Mouse (Mus musculus) heart, embryonic 11.5 days (tissue): ENCODE measurements around the gene Zfp646. TPM values are rescaled to one million over a fixed set of nuclear protein-coding genes. Genes with fewer than 3 reads are reported as not detected.
A peak's percentile ranks its signal among the peaks of the same experiment; 100 is the strongest.
"Not testable (repeated sequence)": the region's sequence is repeated elsewhere in the genome, so short reads cannot be mapped to it uniquely, and the experiment has no call there.

Experiments used
- ATAC-seq: fragments of 200-750 bp; cut with Nextera tagmentation; replicated peaks from 2 replicates; pipeline ENCODE4 v1.8.0; 2017; ENCODE audit warnings: moderate library complexity; ENCODE audit not compliant: insufficient number of reproducible peaks, low FRiP score, low TSS enrichment
- H3K27ac ChIP-seq: fragments of 300-500 bp; sonication (generic); 2 replicates; pipeline ENCODE4 v1.5.1; 2014; ENCODE audit warnings: mild to moderate bottlenecking, low read depth, low read length
- H3K27me3 ChIP-seq: fragments of 300-500 bp; sonication (generic); 2 replicates; pipeline ENCODE4 v1.6.1; 2014; ENCODE audit warnings: mild to moderate bottlenecking, low read length, mixed read lengths; ENCODE audit not compliant: control insufficient read depth, insufficient read depth
- H3K36me3 ChIP-seq: fragments of 300-500 bp; sonication (generic); 2 replicates; pipeline ENCODE4 v1.6.1; 2014; ENCODE audit warnings: mild to moderate bottlenecking, low read length, moderate library complexity, mixed read lengths; ENCODE audit not compliant: control insufficient read depth, insufficient read depth
- H3K4me1 ChIP-seq: fragments of 300-500 bp; sonication (generic); 2 replicates; pipeline ENCODE4 v1.6.1; 2014; ENCODE audit warnings: low read length; ENCODE audit not compliant: control insufficient read depth, insufficient read depth
- H3K4me2 ChIP-seq: fragments of 300-500 bp; sonication (generic); 2 replicates; pipeline ENCODE4 v1.6.1; 2014; ENCODE audit warnings: mild to moderate bottlenecking, moderate library complexity
- H3K4me3 ChIP-seq: fragments of 300-500 bp; sonication (generic); 2 replicates; pipeline ENCODE4 v1.5.1; 2014; ENCODE audit warnings: low read depth, low read length
- H3K9ac ChIP-seq: fragments of 300-500 bp; sonication (generic); 2 replicates; pipeline ENCODE4 v1.6.1; 2014; ENCODE audit warnings: mild to moderate bottlenecking, low read depth, low read length, moderate library complexity
- H3K9me3 ChIP-seq: fragments of 300-500 bp; sonication (generic); replicated peaks from 2 replicates; pipeline ENCODE4 v1.6.1; 2016; ENCODE audit warnings: low read length; ENCODE audit not compliant: control insufficient read depth
- WGBS: fragments of 180-500 bp; shearing (Covaris S2); extraction: QIAGEN DNeasy Blood & Tissue Kit; methylation state at CpG from one replicate; pipeline ENCODE4 v1.1.7; 2014; ENCODE audit not compliant: insufficient replicate concordance; 5-methylcytosine and 5-hydroxymethylcytosine counted together
- polyA plus RNA-seq: library from polyadenylated mRNA; unstranded; fragments of >200 nt; fragmentation: Nextera tagmentation; extraction: Ambion mirVana; gene quantifications from 2 replicates; pipeline ENCODE4 v1.2.1, GENCODE M21; 2014

Zfp646 gene
- polyA plus RNA-seq, 1 experiment from 2014 or later, result 12.0 TPM

DNA sequence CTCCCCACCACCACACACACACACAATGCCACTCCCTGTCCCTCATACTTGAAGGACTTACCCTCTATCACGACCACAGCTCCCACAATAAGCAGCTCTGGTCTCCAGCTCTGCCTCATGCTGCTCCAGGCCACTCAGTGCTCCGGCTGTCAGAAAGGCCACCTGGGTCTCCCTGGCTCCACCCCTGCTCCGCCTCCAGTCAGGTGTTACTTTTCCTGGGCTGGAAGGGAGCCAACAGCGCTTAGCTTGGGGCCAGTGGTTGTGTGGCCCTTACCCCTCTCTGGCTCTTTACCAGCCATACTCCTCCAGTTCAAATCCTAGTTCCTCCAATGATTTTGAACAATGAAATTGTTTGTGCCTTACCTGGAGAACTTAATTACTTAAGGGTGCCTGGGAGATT, 14.8 kb downstream of the Zfp646 start, which contains the start of gene Prss53:
Gene Prss53, minus strand, starts transcription at position 173 of the 400 bp plus-strand sequence.
- H3K4me1 ChIP-seq, result peaks cover 7% of the 10 kb centered on the region; the same call in 1 of the 2 replicates
- no peak for ATAC-seq
- H3K36me3 ChIP-seq, result peaks cover 17% of the 10 kb centered on the region
- H3K27ac ChIP-seq, result no peak within 1 kb of the TSS
- no peaks in the 10 kb centered on the region for H3K27me3 ChIP-seq
- 30% methylated on average over 4 of the region's 4 CpGs for WGBS
- H3K9ac ChIP-seq, result no peak within 1 kb of the TSS
- no peak within 1 kb of the TSS for H3K4me2 ChIP-seq
- H3K9me3 ChIP-seq, result no peaks in the 10 kb centered on the region
- no peak within 1 kb of the TSS for H3K4me3 ChIP-seq

DNA sequence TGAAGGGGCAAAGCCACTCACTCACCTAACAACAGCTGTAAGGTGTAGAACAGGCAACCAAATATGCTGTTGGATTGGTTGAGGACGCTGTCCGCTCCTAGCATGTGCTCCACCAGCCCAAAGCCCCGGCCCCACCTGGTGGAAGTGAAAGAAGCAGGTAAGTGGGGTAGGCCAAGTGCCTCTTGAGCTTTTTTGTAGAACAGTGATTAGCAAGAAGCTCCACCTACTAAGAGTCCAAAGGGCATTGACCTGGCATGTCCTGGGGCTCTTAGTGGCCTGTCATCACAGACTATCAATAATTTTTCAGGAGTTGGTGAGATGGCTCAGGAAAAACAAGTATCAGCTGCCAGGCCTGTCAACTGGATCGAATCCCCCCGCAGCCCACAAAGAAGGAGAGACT, 18.5 kb downstream of the Zfp646 start:
- H3K27ac ChIP-seq, result no peak overlapping the region
- 79% methylated on average over 5 of the region's 5 CpGs for WGBS

DNA sequence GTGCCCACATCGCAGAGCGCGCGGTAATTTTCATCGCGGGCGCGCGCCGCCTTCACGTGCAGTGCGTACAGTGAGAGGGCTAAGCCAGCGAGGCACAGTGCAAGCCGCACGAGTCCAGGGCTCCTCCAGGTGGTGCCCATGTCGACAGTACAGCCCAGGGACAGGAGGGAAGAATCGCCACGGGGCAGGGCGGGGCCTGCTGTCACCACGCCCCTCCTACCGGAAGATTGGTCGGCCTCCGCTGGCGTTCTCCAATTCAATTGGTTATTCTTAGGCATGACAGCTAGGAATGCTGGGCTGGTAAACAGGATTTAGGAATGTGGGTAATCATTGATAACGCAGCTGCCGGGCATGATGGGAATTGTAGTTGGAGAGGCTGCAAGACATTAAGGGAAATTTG, 19.4 kb downstream of the Zfp646 start, which contains the start of the genes Gm21974 and Vkorc1:
Gene Gm21974, minus strand, starts transcription at position 13 of the 400 bp plus-strand sequence.
Gene Vkorc1, minus strand, starts transcription at position 176 of the 400 bp plus-strand sequence.
- H3K27ac ChIP-seq, result peak within 1 kb of the TSS; percentile 84
- peak within 1 kb of the TSS; percentile 56 for H3K4me3 ChIP-seq
- peak within 1 kb of the TSS; percentile 92 for H3K4me2 ChIP-seq
- peaks cover 10% of the 10 kb centered on the region; the same call in 1 of the 2 replicates for H3K4me1 ChIP-seq
- 0% methylated on average over 26 of the region's 26 CpGs for WGBS
- peak; percentile 93 for ATAC-seq
- H3K9ac ChIP-seq, result peak within 1 kb of the TSS; percentile 73
- no peaks in the 10 kb centered on the region for H3K36me3 ChIP-seq
- H3K27me3 ChIP-seq, result no peaks in the 10 kb centered on the region
- H3K9me3 ChIP-seq, result no peaks in the 10 kb centered on the region

More for the DNA sequence above, 18.5 kb downstream of the Zfp646 start:
- Histone ChIP-seq H3K9ac (peak overlapping the region; percentile 73), H3K4me1 (peaks cover 7% of the 10 kb centered on the region; the same call in 1 of the 2 replicates), H3K4me3 (peak overlapping the region; percentile 56), H3K27me3 (no peaks in the 10 kb centered on the region), H3K9me3 (no peaks in the 10 kb centered on the region), H3K36me3 (peaks cover 3% of the 10 kb centered on the region; the same call in 1 of the 2 replicates), H3K4me2 (peak overlapping the region; percentile 92)
- no peak for ATAC-seq

DNA sequence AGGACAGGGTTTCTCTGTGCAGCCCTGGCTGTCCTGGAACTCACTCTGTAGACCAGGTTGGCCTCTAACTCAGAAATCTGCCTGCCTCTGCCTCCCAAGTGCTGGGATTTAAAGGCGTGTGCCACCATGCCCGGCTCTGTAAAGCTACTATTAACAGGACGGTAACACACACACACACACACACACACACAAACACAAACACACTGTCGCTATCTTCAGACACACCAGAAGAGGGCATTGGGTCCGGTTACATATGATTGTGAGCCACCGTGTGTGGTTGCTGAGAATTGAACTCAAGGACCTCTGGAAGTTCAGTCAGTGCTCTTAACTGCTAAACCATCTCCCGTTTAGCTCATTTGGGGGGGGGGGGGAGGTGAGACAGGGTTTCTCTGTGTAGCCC, 19.9 kb downstream of the Zfp646 start:
- H3K9me3 ChIP-seq, H3K36me3 ChIP-seq, H3K9ac ChIP-seq, H3K4me3 ChIP-seq, H3K27ac ChIP-seq, H3K4me1 ChIP-seq, H3K27me3 ChIP-seq, ATAC-seq: not testable (repeated sequence)
- H3K4me2 ChIP-seq, result peak overlapping the region; percentile 92
- 62% methylated on average over 7 of the region's 7 CpGs for WGBS

DNA sequence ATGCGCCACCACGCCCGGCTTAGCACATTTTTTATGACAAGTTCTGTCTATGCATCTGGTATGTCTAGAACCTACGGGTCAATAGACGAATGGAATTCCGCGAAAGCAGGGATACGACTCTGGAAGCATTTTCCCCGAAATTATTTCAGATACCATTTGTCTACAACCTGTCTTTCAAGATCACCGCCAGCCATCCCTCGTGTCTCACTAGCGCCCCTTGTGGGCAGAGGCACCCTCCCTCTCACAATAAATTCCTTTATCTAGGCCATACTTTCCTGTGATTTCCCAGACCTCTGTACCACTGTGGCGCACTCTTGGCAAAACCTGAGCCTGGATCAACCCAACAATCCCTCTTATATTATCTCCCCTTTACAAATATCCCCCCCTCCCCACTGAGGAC, 20.4 kb downstream of the Zfp646 start:
- Histone ChIP-seq H3K4me3 (no peak overlapping the region), H3K4me2 (no peak overlapping the region), H3K4me1 (peaks cover 10% of the 10 kb centered on the region; the same call in 1 of the 2 replicates), H3K9ac (no peak overlapping the region), H3K36me3 (no peaks in the 10 kb centered on the region), H3K27me3 (no peaks in the 10 kb centered on the region), H3K27ac (no peak overlapping the region), H3K9me3 (no peaks in the 10 kb centered on the region)
- WGBS, result 53% methylated on average over 13 of the region's 13 CpGs
- ATAC-seq, result no peak

DNA sequence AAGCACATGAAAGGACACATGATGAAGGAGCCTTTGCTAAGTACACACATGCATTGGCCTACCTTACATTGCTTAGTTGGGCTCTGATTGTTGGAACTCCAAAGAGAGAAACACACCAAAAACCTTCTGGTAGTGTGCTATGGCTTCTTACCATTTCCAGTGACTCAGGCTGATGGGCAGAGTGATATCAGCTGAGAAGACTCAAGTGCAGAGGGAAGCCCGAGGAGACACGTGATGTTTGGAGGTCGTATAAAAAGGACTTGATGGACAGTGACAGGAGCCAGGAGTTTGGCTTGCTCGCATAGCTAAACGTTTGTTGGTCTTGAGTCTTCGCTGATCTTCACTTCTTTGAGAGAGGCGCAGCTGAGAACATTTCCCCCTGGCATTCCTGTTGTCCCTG, 21.5 kb downstream of the Zfp646 start:
- Histone ChIP-seq H3K27ac (no peak overlapping the region), H3K27me3 (no peaks in the 10 kb centered on the region), H3K4me3 (no peak overlapping the region), H3K36me3 (no peaks in the 10 kb centered on the region), H3K4me2 (no peak overlapping the region), H3K9ac (no peak overlapping the region), H3K4me1 (peaks cover 10% of the 10 kb centered on the region; the same call in 1 of the 2 replicates), H3K9me3 (no peaks in the 10 kb centered on the region)
- ATAC-seq, result no peak
- WGBS, result 83% methylated on average over 7 of the region's 7 CpGs

DNA sequence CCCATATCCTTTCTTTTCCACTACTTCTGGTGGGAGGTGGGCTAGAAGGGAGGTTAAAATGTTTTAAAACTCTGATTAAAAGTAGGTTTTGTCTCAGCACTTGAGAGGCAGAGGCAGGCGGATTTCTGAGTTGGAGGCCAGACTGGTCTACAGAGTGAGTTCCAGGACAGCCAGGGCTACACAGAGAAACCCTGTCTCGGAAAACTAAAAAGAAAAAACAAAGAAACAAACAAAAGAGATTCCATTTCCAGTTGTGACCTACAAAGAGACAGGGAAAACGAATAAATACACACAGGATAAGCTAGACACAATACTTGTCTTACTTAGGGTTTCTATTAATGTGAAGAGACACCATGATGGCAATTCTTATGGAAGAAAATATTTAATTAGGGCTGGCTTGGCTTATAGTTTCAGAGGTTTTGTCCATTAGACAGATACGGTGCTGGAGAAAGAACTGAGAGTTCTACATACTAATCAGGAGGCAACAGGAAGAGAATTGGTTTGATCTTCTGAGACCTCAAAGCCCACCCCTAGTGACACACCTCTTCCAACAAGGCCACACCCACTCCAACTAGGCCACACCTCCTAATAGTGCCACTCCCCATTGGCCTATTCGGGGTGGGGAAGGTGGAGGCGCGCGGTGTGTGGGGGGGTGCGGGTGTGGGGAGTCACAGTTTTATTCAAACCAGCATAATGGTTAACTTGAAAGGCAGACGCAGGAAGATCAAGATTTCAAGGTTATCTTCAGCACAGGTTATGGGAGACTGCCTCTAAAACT, 22.3 kb downstream of the Zfp646 start:
- no peak for ATAC-seq

DNA sequence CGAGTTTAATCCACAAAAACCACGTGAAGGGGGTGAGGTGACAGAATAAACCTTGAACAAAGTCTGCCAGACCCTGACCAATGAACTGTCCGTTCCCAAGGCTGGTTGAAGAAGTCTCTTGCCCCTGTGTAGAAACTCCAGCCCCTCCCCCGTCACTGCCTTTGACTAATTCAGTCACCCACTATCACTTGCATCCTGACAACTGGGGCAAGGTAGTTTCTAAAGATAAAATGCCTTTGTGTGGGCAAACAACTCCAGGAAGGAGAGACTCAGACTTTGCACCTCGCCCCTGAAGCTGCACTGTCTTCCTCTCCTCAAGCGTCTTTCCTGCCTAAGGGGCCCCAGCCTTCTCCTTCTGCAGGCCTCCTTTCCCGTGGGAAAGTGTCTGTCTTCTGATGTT, 24.0 kb downstream of the Zfp646 start:
- Histone ChIP-seq H3K4me1 (peaks cover 9% of the 10 kb centered on the region), H3K4me2 (no peak overlapping the region), H3K27ac (no peak overlapping the region), H3K36me3 (no peaks in the 10 kb centered on the region), H3K9me3 (no peaks in the 10 kb centered on the region), H3K27me3 (no peaks in the 10 kb centered on the region), H3K4me3 (no peak overlapping the region), H3K9ac (no peak overlapping the region)
- WGBS, result 31% methylated on average over 7 of the region's 7 CpGs
- no peak for ATAC-seq

More for the DNA sequence above, 22.3 kb downstream of the Zfp646 start:
- no peak overlapping the region for H3K9ac ChIP-seq
- no peak overlapping the region for H3K4me2 ChIP-seq
- no peaks in the 10 kb centered on the region for H3K9me3 ChIP-seq
- no peak overlapping the region for H3K4me3 ChIP-seq
- no peak overlapping the region for H3K27ac ChIP-seq
- WGBS, result 31% methylated on average over 10 of the region's 10 CpGs
- H3K27me3 ChIP-seq, result no peaks in the 10 kb centered on the region
- H3K4me1 ChIP-seq, result peaks cover 10% of the 10 kb centered on the region; the same call in 1 of the 2 replicates
- no peaks in the 10 kb centered on the region for H3K36me3 ChIP-seq
